Mouse (Mus musculus): ENCODE data around the gene Kremen2.

Kremen2 gene

GRCm38 (mm10) chr17:23758801-23759200 lies 13.2 kb upstream of the Kremen2 start:
- no peak for DNase-seq

- no peak for DNase-seq
Measured at GRCm38 (mm10) chr17:23757581-23757980, 11.9 kb upstream of the Kremen2 start.

DNA sequence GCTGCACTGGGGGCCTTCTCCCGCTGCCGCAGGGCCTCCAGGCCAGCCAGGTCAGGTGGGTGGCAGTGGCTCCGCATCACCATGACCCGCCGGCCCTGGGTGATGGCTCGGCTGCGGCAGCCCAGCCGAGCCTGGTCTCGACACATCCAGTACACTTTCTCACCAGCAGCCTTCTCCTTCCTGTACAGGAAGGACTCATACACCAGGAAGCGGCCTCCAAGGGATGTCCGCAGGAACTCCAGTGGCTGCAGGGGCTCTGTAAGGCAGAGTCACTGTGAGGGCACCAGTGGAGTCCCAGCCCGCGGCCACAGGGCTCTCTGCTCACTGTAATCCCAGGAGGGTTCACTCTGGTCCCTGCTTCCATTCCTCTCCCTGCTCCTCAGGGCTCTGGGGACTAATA lies 10.1 kb upstream of the Kremen2 start:
- DNase-seq: no peak

DNA sequence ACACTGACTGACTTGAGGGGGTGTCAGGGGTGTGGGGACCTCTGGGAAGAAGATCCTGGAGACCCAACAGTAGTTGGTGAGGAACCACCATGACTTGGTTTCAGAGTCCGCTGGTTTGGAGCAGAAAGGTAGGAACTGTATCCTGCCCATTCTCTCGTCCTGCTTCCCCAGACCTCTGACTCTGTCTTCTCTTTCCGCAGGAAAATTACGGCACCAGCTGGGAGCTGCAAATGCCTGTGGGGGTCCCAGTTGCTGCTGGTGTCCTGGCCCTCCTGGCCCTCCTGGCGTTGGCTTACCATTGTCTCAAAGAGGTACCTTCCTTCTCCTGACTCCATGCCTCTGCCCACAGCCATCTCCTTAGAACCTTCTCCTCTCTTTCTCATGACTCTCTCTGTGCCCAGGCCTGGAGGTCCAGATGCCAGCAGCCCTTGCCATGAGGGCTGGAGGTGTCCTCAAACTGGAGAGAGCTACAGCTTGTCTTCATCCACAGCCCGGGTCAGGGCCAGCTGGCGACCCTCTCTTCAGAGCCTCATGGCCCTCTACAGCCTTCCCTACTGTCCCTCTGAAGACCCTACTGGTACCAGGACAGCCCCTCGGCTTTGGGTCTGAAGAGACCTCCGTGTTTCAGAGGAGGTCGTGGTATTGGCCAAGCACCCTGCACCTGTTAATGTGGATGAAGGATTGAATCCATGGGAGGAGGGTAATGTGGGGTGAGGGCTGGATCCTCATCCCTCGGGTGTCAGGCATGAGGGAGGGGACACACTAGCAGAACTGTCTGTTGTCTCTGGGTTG lies 4.0 kb upstream of the Kremen2 start:
- DNase-seq: no peak

DNA sequence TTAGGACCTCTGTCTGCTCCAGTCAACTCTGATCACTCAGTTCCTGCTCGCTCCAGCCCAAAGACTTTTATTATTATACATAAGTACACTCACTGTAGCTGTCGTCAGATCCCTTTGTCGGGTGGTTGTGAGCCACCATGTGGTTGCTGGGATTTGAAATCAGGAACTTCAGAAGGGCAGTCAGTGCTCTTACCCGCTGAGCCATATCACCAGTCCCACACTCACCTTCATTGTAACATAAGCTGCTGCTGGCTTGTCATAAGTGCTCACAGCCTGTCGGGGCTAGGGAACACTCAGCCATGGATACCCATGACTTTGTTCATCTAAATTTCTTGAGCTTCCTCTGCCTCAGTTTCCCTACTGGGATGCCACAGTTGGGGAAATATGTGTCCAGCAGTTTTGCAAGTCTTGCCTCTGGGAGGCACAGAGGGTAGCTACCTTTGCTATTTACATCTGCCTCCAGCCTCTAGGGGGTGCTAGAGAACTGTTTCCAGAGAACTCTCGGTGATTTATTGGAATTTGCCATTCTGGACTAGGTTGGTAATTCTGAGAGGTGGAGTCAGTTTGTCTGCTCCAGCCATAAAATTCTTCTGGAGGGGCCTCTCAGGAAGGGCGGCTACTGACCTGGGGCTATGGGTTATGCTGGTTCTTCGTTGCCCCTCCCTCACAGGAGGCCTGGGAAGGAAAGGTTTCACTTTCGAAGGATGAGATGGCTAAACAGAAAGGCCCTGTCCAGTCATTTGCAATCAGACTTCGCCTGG lies 3.2 kb upstream of the Kremen2 start:
- peak in 1 of 2 experiments; percentile 46 for DNase-seq

DNA sequence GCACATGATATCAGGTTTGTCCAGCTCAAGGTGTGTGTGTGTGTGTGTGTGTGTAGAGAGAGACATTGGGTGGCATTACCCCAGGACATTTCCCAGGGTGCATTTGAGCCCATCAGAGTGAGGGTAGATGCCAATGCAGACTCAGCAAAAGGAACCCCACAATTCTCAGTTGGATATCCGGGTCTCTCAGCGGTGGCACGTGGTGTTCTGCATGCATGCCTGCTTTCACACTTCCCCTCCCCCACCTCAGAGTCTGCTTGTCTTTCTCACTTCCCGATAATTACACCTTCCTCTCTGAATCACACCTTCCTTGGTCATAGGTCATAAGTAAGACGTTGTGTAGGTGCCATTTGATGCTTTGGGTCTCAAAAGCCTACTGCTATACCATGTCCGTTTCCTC lies 2.4 kb upstream of the Kremen2 start:
- no peak for DNase-seq

DNA sequence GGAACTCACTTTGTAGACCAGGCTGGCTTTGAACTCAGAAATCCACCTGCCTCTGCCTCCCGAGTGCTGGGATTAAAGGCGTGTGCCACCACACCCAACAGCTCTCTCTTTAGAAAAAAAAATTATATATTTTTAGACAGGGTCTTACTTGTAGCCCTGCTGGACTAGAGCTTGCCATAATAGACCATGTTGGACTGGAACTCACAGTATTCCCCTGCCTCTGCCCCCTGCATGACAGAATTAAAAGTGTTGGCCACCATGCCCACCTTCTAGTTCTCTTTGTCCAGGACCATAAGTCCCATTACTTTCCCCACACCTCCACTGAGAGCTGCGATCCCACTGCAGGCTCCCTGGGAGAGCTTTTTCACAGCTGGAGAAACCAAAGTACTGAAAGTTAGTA lies 1.8 kb upstream of the Kremen2 start:
- DNase-seq: no peak

DNA sequence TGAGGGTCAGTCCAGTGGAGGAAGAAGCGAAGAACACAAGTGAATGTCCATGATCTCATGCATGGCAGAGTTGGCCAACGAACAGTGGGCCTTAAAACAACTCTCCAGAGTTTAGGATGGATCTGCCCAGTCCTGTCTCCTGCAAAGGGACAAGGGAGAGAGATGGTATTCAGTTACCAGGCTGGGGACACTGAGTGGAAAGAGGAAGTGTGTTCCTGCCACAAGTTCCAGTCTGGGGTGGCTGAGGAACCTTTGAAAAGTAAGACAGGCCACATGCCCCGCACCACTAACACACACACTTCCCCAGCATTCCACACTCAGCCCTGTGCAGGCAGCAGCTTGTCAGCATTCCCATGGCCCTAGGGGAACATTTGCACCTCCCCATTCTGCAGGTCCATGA lies 1.1 kb upstream of the Kremen2 start:
- DNase-seq: no peak

DNA sequence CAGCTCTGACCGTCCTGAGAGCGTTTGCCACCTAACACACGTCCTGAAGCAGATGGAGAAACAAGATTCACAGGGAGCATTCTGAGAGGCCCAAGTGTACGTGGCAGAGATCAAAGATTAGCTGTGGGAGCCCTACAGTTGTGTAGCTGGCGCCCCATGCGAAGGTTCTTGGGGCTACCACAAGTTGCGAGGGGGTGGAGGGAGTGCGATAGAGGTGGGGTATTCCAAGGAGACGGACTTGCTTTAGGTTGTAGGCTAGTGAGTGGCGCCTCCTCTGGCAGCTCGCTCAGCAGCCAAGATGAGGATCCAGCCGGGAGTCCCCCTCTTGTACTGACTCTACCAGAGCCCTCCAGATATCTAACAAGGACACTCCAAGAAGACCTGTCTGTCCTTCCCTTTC lies 678 bp upstream of the Kremen2 start:
- DNase-seq: no peak

- no peak for DNase-seq
Measured at GRCm38 (mm10) chr17:23744651-23745050, 982 bp downstream of the Kremen2 start.

DNA sequence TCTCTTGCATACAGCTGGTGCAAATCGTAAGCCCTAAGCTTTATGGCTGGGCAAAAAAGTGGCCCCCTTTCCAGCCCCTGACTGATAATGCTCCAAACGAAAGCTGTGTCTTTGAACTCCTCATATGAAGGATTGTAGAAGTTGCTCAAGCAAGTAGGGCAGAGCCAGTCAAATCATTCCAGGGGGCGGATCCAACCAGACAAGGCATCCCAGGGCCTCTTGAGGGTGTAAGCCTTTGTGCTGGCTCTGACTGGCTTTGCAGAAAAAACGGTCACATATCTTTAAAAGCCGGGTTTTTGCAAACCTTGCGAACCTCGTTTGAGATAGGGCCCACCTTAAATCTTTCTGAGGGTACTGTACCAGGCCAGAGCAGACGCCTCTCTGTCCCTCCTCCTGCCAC lies 1.6 kb downstream of the Kremen2 start:
- no peak for DNase-seq

- DNase-seq: no peak
Measured at GRCm38 (mm10) chr17:23742941-23743340, 2.7 kb downstream of the Kremen2 start.

DNA sequence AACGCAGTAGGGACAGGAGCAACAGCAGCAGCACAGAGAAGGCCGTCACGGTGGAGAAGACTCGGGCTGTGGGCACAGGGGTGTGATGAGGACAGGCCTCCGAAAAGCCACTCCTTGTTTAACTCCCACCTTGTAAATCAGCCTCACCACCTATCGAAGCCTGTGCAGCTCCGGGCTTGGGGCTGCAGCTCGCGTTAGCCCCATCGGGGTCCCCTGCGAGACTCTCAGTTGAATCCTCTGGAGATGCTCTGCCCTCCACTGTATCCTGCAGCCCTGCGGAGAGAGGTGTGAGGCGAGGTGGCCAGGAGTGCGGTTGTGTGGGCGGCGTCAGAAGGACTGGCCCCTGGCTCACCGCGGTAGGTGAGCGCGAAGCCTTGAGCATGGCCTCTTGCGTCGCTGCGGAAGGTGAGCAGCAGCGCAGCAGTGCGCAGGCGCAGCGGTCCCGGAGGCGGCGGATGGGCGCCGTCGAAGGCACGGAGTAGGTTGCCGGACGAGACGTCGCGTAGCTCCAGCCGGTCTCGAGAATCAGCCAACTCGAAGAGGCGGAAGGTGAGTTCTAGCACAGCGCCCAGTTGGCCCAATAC lies 3.3 kb downstream of the Kremen2 start:
- DNase-seq: no peak

DNA sequence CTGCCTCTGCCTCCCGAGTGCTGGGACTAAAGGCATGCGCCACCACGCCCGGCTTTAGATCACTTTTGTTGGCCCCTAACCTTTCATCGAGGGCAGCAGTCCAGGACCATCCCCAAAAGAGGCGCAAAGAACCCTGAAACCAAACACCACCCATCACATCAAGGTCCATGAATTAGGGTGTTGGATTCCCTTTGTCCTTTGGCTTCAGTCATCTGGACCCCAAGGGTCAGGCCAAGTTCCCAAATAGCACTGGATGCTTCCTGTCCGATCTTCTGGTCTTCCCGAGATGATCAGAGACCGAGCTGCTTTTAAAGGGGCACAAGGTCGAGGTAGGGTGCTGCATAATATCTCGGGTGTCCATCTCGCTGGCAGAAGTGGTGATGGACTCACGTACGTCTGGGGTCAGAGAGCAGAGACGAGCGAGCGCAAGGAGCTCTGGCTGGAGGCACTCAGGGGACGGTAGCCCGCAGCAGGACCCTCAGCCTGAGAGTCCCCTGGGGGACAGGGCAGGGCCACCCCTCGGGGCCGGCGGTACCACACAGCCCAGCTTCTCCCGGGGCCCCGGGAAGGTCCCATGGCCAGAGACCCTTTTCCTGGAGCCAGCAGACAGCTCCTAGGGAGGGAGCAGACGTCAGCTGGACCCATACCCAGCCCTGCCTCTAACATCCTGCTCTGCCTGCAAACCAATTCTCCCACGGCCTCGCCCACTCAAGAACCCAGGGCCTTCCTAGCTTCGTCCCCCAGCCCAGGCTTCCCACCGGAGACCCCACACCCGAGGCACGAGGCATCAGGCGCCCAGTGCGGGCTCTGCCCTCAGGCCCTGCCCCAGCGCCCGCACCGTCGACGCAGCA lies 4.0 kb downstream of the Kremen2 start:
- DNase-seq: no peak

- DNase-seq: no peak
Measured at GRCm38 (mm10) chr17:23740598-23741021, 5.0 kb downstream of the Kremen2 start, which contains the start of gene Paqr4. Gene Paqr4 (minus strand): TSS chr17:23740867.

GRCm38 (mm10) chr17:23740136-23740584 lies 5.5 kb downstream of the Kremen2 start:
- DNase-seq: peak; percentile 54 to 59

- no peak for DNase-seq
Measured at GRCm38 (mm10) chr17:23739202-23740135, 6.2 kb downstream of the Kremen2 start.

- DNase-seq: no peak
Measured at GRCm38 (mm10) chr17:23738836-23739201, 6.8 kb downstream of the Kremen2 start.

GRCm38 (mm10) chr17:23737493-23738445 lies 7.9 kb downstream of the Kremen2 start:
- no peak for DNase-seq

- DNase-seq: no peak
Measured at GRCm38 (mm10) chr17:23734341-23734740, 11.3 kb downstream of the Kremen2 start.
